Mouse (Mus musculus) limb, embryonic 13.5 days (tissue): ENCODE results near the gene Itsn1. TPM values are rescaled to one million over a fixed set of nuclear protein-coding genes. Genes with fewer than 3 reads are reported as not detected.

Experiments
- ATAC-seq: fragments of 200-750 bp; cut with Nextera tagmentation; 2 replicates; pipeline ENCODE4 v1.8.0; 2017; ENCODE audit warnings: low read depth, moderate number of reproducible peaks, moderate TSS enrichment; ENCODE audit not compliant: low FRiP score
- H3K27ac ChIP-seq: fragments of 300-500 bp; sonication (generic); 2 replicates; pipeline ENCODE4 v1.5.1; 2015; ENCODE audit warnings: inconsistent platforms, mild to moderate bottlenecking, moderate library complexity
- H3K27me3 ChIP-seq: fragments of 300-500 bp; sonication (generic); 2 replicates; pipeline ENCODE4 v1.6.1; 2015; ENCODE audit warnings: mild to moderate bottlenecking, inconsistent platforms
- H3K36me3 ChIP-seq: fragments of 300-500 bp; sonication (generic); 2 replicates; pipeline ENCODE4 v1.6.1; 2015; ENCODE audit warnings: inconsistent platforms, mild to moderate bottlenecking, moderate library complexity
- H3K4me1 ChIP-seq: fragments of 300-500 bp; sonication (generic); 2 replicates; pipeline ENCODE4 v1.6.1; 2015; ENCODE audit warnings: inconsistent platforms
- H3K4me2 ChIP-seq: fragments of 300-500 bp; sonication (generic); replicated peaks from 2 replicates; pipeline ENCODE4 v1.6.1; 2015; ENCODE audit warnings: inconsistent platforms, mild to moderate bottlenecking, moderate library complexity
- H3K4me3 ChIP-seq: fragments of 300-500 bp; sonication (generic); 2 replicates; pipeline ENCODE4 v1.5.1; 2015; ENCODE audit warnings: moderate library complexity, mild to moderate bottlenecking, inconsistent platforms
- H3K9ac ChIP-seq: fragments of 300-500 bp; sonication (generic); 2 replicates; pipeline ENCODE4 v1.6.1; 2015; ENCODE audit warnings: mild to moderate bottlenecking, inconsistent platforms
- H3K9me3 ChIP-seq: fragments of 300-500 bp; sonication (generic); 2 replicates; pipeline ENCODE4 v1.6.1; 2016; ENCODE audit warnings: inconsistent platforms
- WGBS: fragments of 180-500 bp; shearing (Covaris S2); methylation state at CpG from one replicate; pipeline ENCODE4 v1.1.7; 2015; 5-methylcytosine and 5-hydroxymethylcytosine counted together
- polyA plus RNA-seq: library from polyadenylated mRNA; unstranded; fragments of >200 nt; fragmentation: Nextera tagmentation; extraction: Ambion mirVana; gene quantifications from 2 replicates; pipeline ENCODE4 v1.2.1, GENCODE M21; 2015

Gene Itsn1
- 27.4 and 27.7 TPM in 2 replicates for polyA plus RNA-seq

DNA sequence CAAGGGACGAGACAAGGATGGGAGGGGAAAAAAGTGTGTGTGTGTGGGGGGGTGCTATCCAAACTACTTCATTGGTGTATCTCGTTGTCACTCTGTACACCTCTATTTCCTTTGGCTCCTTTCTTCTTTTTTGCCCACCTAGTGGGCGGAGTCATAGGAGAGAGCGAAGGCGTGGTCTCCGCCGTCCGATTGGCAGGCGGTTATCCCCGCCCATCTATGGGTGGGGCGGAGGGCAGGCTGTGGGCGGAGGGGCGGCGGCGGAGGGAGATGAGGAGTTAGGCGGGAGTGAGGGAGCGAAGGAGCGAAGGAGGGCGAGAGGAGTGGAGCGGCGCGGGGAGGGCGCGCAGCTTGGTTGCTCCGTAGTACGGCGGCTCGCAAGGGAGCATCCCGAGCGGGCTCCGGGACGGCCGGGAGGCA is at the start of gene Itsn1:
Gene Itsn1 (plus strand): TSS at position 216 of the 417 bp plus-strand sequence.
- peak; percentile 95 for ATAC-seq
- H3K36me3 ChIP-seq = 0 out of 2 replicates have a peak, but pooled peaks cover 6% of the 10 kb centered on the region
- peak within 1 kb of the TSS; percentile 90 for H3K27ac ChIP-seq
- peaks cover 37% of the 10 kb centered on the region for H3K4me1 ChIP-seq
- peak within 1 kb of the TSS; percentile 83 for H3K4me2 ChIP-seq
- peak within 1 kb of the TSS; percentile 94 for H3K9ac ChIP-seq
- under 1% methylated on average over 31 of the region's 33 CpGs for WGBS
- H3K9me3 ChIP-seq = no peaks in the 10 kb centered on the region
- peak within 1 kb of the TSS; percentile 91 for H3K4me3 ChIP-seq
- no peaks in the 10 kb centered on the region for H3K27me3 ChIP-seq

DNA sequence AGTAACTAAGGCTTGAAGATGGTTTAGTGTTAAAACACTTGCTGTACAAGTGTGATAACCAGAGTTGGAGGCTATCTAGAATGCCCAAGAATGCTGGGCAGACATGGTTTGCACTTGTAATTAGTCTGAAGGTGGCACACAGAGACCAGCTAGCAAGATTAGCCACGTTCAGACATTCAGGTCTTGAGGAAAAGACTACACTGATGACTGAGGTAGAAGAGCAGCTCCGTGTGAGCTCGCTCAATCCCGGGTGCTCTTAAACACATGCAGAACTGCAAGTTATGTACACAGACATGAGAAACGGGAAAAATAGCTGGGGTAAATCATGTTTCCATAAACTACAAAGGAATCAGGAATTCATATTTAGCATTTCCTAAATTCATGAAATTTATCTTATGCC is 48.4 kb upstream of the Itsn1 start:
- Histone ChIP-seq H3K27ac (no peak overlapping the region), H3K4me2 (no peak overlapping the region), H3K4me1 (no peaks in the 10 kb centered on the region), H3K4me3 (no peak overlapping the region), H3K36me3 (peaks cover 88% of the 10 kb centered on the region), H3K9ac (no peak overlapping the region), H3K27me3 (no peaks in the 10 kb centered on the region), H3K9me3 (no peaks in the 10 kb centered on the region)
- no peak for ATAC-seq
- WGBS = 83% methylated on average over 5 of the region's 5 CpGs

DNA sequence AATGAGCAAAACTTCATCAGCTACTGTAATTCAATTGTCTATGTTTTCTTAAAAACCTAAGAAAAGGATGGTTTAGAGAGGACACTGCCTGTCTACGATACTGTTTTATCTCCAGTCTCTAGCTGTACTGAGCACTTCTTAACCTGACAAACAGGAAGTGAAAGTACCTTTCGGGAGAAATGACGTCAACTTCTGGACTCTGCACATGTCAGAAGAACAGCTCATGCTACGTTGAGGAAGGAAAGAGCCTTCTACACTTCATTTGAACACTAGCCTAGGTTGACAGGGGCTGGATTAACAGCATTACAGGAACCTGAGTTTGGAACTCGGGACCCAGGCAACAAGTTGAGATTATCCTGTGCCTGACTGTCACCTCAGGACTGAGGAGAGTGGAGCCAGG is 43.6 kb upstream of the Itsn1 start:
- H3K9ac ChIP-seq = no peak overlapping the region
- no peak overlapping the region for H3K27ac ChIP-seq
- H3K9me3 ChIP-seq = no peaks in the 10 kb centered on the region
- no peak for ATAC-seq
- WGBS = 93% methylated on average over 5 of the region's 5 CpGs
- peaks cover 18% of the 10 kb centered on the region for H3K4me1 ChIP-seq
- peaks cover 53% of the 10 kb centered on the region for H3K36me3 ChIP-seq
- H3K4me3 ChIP-seq = no peak overlapping the region
- no peaks in the 10 kb centered on the region for H3K27me3 ChIP-seq
- no peak overlapping the region for H3K4me2 ChIP-seq

DNA sequence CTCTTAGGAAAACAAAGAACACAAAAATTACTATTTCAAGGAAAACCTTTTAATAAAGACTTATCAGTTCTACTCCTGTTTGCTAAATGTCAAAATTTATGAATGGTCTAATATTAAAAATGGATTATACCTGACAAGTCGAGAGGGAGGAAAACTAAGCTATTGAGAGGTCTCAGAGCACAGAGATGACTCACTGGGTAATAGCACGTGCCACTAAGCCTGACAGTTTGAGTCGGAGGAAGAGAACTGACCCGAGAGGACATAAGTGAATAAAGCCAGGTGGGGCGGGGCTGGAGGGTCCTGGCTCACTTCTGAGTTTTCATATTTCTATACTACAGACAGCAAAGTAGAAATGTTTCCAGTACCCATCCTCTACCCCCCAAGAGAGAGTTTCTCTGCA is 42.7 kb upstream of the Itsn1 start:
- no peak for ATAC-seq
- Histone ChIP-seq H3K4me2 (no peak overlapping the region), H3K9ac (0 out of 2 replicates have a peak overlapping the region, but pooled peaks have one; percentile 39), H3K27me3 (no peaks in the 10 kb centered on the region), H3K36me3 (peaks cover 46% of the 10 kb centered on the region), H3K27ac (no peak overlapping the region), H3K9me3 (no peaks in the 10 kb centered on the region), H3K4me1 (peaks cover 18% of the 10 kb centered on the region), H3K4me3 (no peak overlapping the region)
- 84% methylated on average over 5 of the region's 5 CpGs for WGBS

DNA sequence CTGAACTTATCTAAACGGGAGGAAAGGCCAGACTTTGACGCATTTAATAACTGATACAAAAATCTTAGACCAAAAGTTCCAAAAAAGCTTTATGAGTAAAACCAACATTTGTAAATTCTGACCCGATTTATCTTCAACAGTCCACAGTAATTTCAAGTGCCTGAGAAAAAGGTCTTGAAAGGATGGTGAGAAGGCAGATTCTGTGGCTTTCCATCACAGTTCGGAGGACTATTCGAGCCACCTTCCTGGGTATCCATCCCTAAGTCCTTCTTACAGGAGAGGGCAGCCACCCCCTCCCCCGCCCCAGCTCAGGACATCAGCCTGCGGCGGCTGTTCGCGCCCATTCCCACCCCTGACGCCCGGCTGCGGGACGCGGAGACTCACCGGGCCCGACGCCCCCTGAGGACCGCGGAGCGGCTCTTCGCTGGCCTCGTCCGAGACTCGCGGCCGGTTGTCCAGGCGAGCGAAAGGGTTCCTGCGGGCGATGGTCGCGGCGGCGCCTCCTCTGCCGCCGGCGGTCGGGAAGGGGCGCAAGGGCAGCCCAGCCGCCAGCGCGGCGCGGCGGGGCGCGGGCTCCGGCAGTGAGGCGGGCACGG is 41.0 kb upstream of the Itsn1 start:
- H3K27me3 ChIP-seq = no peaks in the 10 kb centered on the region
- peak overlapping the region; percentile 44; the same call in 1 of the 2 replicates for H3K27ac ChIP-seq
- ATAC-seq = no peak; the same call in 1 of the 2 replicates
- peaks cover 18% of the 10 kb centered on the region for H3K4me1 ChIP-seq
- peak overlapping the region; percentile 92 for H3K9ac ChIP-seq
- peaks cover 30% of the 10 kb centered on the region for H3K36me3 ChIP-seq
- 1% methylated on average over 37 of the region's 51 CpGs for WGBS
- peak overlapping the region; percentile 92 for H3K4me3 ChIP-seq
- peak overlapping the region; percentile 88 for H3K4me2 ChIP-seq
- no peaks in the 10 kb centered on the region for H3K9me3 ChIP-seq

DNA sequence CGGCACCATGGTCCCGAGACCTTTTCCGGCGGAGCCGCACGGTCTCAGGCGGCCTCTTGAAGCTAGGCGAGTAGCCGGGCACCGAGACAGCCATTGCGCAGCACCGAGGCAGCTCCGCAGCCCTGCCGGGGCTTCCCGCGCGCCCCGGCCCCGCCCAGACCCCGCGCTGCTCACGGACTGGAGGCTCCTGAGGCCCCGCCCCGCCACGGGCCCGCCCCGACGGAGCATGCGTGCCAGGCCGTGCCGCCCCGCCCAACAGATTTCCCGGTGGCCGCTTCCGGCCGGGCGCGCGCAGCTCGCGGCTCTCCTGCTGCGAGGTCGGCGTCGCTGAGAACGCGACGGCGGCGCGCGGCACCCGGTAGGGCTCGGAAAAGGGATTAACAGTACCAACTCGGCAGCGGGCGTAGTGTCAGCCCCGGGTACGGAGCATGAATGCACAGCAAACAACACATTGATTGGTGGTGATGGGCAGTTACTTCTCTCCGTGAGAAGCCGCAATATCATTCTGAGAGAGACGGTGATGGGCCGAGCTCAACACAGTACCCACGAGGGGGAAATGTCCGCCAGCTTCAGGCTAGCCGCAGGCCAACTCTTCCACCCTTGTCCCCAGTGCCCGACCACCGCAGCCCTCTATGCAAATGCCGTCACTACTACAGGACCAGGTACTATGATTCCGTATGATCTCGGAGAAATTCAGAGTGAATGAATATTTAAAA is 40.3 kb upstream of the Itsn1 start, which contains the start of gene Donson:
Gene Donson (minus strand): TSS at position 152 of the 716 bp plus-strand sequence.
- Histone ChIP-seq H3K9ac (peak within 1 kb of the TSS; percentile 92), H3K36me3 (peaks cover 30% of the 10 kb centered on the region), H3K4me1 (peaks cover 18% of the 10 kb centered on the region), H3K27me3 (no peaks in the 10 kb centered on the region), H3K9me3 (no peaks in the 10 kb centered on the region), H3K4me2 (peak within 1 kb of the TSS; percentile 88), H3K27ac (peak within 1 kb of the TSS; percentile 74), H3K4me3 (peak within 1 kb of the TSS; percentile 92)
- peak; percentile 99 for ATAC-seq
- under 1% methylated on average over 48 of the region's 71 CpGs for WGBS

DNA sequence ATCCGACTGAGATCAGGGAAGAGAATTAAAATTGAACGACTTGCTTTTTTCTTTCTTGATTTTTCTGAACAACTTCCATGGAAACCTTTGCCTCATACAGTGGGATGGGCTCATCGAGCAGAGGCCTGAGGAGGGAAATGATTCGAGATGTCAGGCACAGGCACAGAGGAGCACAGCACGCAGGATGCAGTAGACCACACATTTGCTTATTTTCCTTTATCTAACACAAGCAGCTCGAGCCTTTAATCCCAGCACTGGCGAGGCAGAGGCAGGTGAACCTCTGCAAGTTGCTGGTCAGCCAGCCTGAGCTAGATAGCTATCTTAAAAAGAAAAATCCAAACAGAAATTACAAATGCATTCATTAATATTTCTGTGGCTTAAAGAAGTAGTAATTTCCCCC is 39.3 kb upstream of the Itsn1 start:
- H3K4me3 ChIP-seq = no peak overlapping the region
- no peak overlapping the region for H3K9ac ChIP-seq
- no peak overlapping the region for H3K27ac ChIP-seq
- 49% methylated on average over 7 of the region's 7 CpGs for WGBS
- peaks cover 22% of the 10 kb centered on the region for H3K36me3 ChIP-seq
- 0 out of 2 replicates have a peak overlapping the region, but pooled peaks have one; percentile 88 for H3K4me2 ChIP-seq
- H3K4me1 ChIP-seq = peaks cover 18% of the 10 kb centered on the region
- no peak for ATAC-seq
- no peaks in the 10 kb centered on the region for H3K9me3 ChIP-seq
- H3K27me3 ChIP-seq = no peaks in the 10 kb centered on the region

DNA sequence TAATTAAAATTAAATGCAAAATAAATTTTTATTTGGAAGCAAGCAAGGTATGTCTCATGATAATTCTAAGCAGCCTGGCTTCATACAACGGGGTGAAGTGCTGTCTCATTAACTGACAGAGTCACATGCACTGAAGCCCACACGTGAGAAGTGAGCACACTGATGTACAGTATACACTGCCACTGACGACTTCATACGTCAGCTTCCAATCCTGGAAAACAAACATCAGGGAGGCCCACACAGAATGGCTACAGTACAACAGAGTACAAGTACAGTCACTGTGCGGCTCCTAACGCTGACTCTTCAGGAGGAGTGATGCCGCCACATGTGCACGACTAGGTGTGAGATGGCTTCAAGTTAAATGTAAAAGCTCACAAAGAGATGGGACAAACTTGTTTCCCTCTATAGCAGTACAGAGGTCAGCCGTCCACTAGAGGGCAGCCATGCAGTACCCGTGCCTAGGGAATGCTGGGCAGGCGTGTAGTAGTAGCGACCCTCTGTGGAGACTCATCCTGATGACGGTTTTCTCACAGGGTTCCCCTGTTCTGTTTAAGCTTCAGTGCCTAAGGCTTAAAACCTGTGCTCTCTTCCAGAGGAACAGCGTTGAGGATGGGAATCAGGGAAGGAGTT is 34.5 kb upstream of the Itsn1 start:
- Histone ChIP-seq H3K4me1 (peaks cover 3% of the 10 kb centered on the region; the same call in 1 of the 2 replicates), H3K27me3 (no peaks in the 10 kb centered on the region), H3K27ac (no peak overlapping the region), H3K4me3 (no peak overlapping the region), H3K9ac (no peak overlapping the region), H3K4me2 (no peak overlapping the region), H3K9me3 (no peaks in the 10 kb centered on the region), H3K36me3 (peaks cover 33% of the 10 kb centered on the region)
- peak; percentile 89 for ATAC-seq
- 28% methylated on average over 14 of the region's 14 CpGs for WGBS

DNA sequence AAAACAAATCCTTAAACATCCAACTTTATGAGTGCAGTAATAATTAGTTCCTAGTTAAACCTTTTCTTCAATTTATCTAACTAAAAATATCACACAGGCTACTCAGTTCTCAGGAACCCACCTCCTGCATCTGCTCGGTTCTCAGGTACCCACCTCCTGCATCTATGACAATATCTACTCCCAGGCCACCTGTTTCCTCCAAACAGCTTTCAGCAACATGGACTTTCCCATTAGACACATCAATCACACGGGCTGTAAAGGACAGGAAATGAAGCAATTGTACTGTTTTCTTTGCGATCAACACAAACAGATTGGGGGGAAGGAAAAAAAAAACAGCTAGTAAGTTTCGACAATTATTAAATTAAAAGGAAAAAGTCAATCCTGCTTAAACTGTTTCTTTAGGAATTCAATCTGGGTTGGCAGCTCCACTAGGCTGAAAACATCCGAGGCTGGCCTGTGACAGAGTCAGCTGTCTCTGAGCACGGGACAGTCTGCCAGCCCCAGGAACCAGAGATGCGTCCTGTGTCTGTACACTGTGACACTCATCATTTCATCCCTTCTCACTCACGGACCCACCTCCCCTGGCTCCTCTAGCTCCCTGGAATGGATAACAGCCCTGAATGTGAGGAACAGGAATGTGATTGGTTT is 33.8 kb upstream of the Itsn1 start:
- Histone ChIP-seq H3K9ac (no peak overlapping the region), H3K9me3 (no peaks in the 10 kb centered on the region), H3K4me2 (no peak overlapping the region), H3K4me1 (no peaks in the 10 kb centered on the region), H3K27me3 (no peaks in the 10 kb centered on the region), H3K4me3 (no peak overlapping the region), H3K27ac (no peak overlapping the region), H3K36me3 (peaks cover 35% of the 10 kb centered on the region)
- ATAC-seq = no peak
- whole genome bisulfite sequencing = 40% methylated on average over 8 of the region's 8 CpGs

DNA sequence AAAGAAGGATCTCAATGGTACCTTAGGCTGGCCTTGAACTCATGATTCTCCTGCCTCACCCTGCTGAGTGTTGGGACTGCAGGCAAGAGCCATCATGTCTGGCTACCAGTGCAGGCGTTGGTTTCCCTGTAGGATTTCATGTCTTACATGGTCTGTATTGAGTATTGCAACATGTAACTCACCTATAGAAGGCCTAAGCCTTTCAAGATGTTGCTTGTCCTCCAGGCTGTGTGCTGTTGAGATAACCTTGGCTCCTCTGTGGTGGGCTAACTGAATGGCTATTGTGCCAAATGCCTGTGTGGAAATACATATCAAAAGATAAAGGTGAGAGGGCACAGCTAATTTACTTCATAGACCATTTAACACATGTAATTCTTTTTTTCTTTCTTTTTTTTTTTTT is 30.1 kb upstream of the Itsn1 start:
- Histone ChIP-seq H3K4me3 (no peak overlapping the region), H3K36me3 (peaks cover 49% of the 10 kb centered on the region), H3K4me1 (no peaks in the 10 kb centered on the region), H3K27me3 (no peaks in the 10 kb centered on the region), H3K27ac (no peak overlapping the region), H3K4me2 (no peak overlapping the region), H3K9me3 (no peaks in the 10 kb centered on the region), H3K9ac (no peak overlapping the region)
- WGBS = 84% methylated on average over 1 of the region's 1 CpGs
- no peak for ATAC-seq

DNA sequence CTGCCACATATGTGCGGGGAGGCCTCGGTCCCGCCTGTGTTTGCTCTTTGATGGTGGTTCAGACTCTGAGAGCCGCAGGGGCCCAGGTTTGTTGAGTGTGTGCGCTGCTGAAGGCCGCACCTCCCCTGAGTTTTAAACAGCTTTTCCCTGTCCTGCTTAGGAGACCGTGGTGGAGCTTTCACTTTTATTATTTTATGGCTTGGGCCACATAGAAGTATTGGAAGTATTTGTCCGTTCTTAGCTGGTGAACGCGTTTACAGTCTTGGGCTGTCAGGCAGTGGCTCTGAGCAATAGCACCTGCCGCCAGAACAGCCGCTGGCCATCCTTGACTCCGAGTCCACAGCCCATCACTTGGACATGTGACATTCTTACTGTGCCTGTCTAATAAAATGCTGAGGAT is 27.2 kb upstream of the Itsn1 start:
- H3K4me2 ChIP-seq = no peak overlapping the region
- H3K9me3 ChIP-seq = no peaks in the 10 kb centered on the region
- H3K4me3 ChIP-seq = no peak overlapping the region
- 0 out of 2 replicates have a peak, but pooled peaks cover 4% of the 10 kb centered on the region for H3K4me1 ChIP-seq
- no peak overlapping the region for H3K9ac ChIP-seq
- no peak overlapping the region for H3K27ac ChIP-seq
- no peaks in the 10 kb centered on the region for H3K27me3 ChIP-seq
- WGBS = 59% methylated on average over 13 of the region's 13 CpGs
- H3K36me3 ChIP-seq = peaks cover 61% of the 10 kb centered on the region
- no peak for ATAC-seq

DNA sequence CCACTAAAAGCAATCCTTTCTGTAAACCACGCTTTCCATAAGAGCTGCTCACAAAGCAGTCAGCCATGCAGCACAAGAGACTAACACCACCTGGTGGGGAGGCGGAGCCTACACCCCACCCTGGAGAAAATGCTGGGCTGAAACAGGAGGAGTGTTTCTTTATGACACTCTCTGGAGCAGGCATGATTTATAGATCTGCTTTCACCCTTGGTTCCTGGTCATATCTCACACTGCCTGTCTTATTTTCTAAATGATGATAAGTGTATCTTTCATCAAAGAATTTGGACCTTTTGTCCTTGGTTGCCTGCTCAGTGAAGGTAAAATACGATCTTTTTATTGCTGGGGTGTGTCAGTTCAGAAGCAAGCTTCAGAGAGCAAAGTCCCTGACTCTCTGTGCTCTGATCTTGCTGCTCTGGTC is 26.3 kb upstream of the Itsn1 start:
- no peaks in the 10 kb centered on the region for H3K9me3 ChIP-seq
- 61% methylated on average over 3 of the region's 3 CpGs for WGBS
- peaks cover 61% of the 10 kb centered on the region for H3K36me3 ChIP-seq
- no peak overlapping the region for H3K4me2 ChIP-seq
- no peaks in the 10 kb centered on the region for H3K27me3 ChIP-seq
- H3K4me1 ChIP-seq = 0 out of 2 replicates have a peak, but pooled peaks cover 4% of the 10 kb centered on the region
- H3K27ac ChIP-seq = no peak overlapping the region
- H3K4me3 ChIP-seq = no peak overlapping the region
- H3K9ac ChIP-seq = no peak overlapping the region
- ATAC-seq = no peak
